Mouse (Mus musculus) myocyte (in vitro differentiated cells): ENCODE measurements around the gene Irs2. TPM values are rescaled to one million over a fixed set of nuclear protein-coding genes. Genes with fewer than 3 reads are reported as not detected.

Experiments
- H3K27me3 ChIP-seq: one replicate; pipeline ENCODE4 v1.6.1; 2011; ENCODE audit not compliant: control insufficient read depth, insufficient read depth, insufficient read length
- H3K36me3 ChIP-seq: one replicate; pipeline ENCODE4 v1.6.1; 2011; ENCODE audit not compliant: control insufficient read depth, insufficient read depth
- H3K4me2 ChIP-seq: one replicate; pipeline ENCODE4 v1.6.1; 2011; ENCODE audit warnings: low read depth, control low read depth
- H3K4me3 ChIP-seq: one replicate; pipeline ENCODE4 v1.5.1; 2011; ENCODE audit warnings: mild to moderate bottlenecking, control low read depth, moderate library complexity
- H3K79me2 ChIP-seq: one replicate; pipeline ENCODE4 v1.6.1; 2011; ENCODE audit not compliant: control insufficient read depth, insufficient read depth
- H3ac ChIP-seq: one replicate; pipeline ENCODE4 v1.6.1; 2011; ENCODE audit not compliant: control insufficient read depth, insufficient read length
- CEBPB ChIP-seq: IDR thresholded peaks from 2 replicates; pipeline ENCODE4 v1.6.1; 2011; ENCODE audit warnings: mild to moderate bottlenecking, moderate library complexity; ENCODE audit not compliant: poor library complexity, insufficient read depth, severe bottlenecking
- E2F4 ChIP-seq: IDR thresholded peaks from one replicate; pipeline ENCODE4 v1.6.1; 2011; ENCODE audit warnings: mild to moderate bottlenecking, control low read depth, moderate library complexity; ENCODE audit not compliant: insufficient read depth
- MAX ChIP-seq: IDR thresholded peaks from one replicate; pipeline ENCODE4 v1.6.1; 2011; ENCODE audit warnings: low read depth, mild to moderate bottlenecking, control low read depth
- MYOD1 ChIP-seq, 3 experiments: IDR thresholded peaks; one replicate each; pipeline ENCODE4 v1.6.1; 2011; ENCODE audit warnings: control low read depth in 2 of 3, low read depth in 2 of 3, mild to moderate bottlenecking in 2 of 3, moderate library complexity in 1 of 3; ENCODE audit not compliant: insufficient read length in 2 of 3, control insufficient read depth in 1 of 3
- MYOG ChIP-seq, 3 experiments: IDR thresholded peaks; one replicate each; pipeline ENCODE4 v1.6.1; 2011; ENCODE audit warnings: control low read depth in 2 of 3, low read depth in 2 of 3, mild to moderate bottlenecking in 2 of 3; ENCODE audit not compliant: insufficient read length in 2 of 3, control insufficient read depth in 1 of 3, insufficient read depth in 1 of 3
- POLR2AphosphoS2 ChIP-seq: IDR thresholded peaks from one replicate; pipeline ENCODE4 v1.6.1; 2011; ENCODE audit warnings: low read depth, control low read depth; ENCODE audit not compliant: insufficient read length
- SRF ChIP-seq: IDR thresholded peaks from one replicate; pipeline ENCODE4 v1.6.1; 2011; ENCODE audit warnings: low read depth; ENCODE audit not compliant: control insufficient read depth, insufficient read length
- TCF12 ChIP-seq: IDR thresholded peaks from one replicate; pipeline ENCODE4 v1.6.1; 2011; ENCODE audit warnings: mild to moderate bottlenecking, control low read depth; ENCODE audit not compliant: poor library complexity, insufficient read depth, severe bottlenecking
- TCF3 ChIP-seq: IDR thresholded peaks from one replicate; pipeline ENCODE4 v1.6.1; 2011; ENCODE audit warnings: low read depth, control low read depth; ENCODE audit not compliant: insufficient read length
- USF1 ChIP-seq: IDR thresholded peaks from one replicate; pipeline ENCODE4 v1.6.1; 2011; ENCODE audit warnings: low read depth, mild to moderate bottlenecking, control low read depth, moderate library complexity
- polyA plus RNA-seq: library from polyadenylated mRNA; unstranded; fragments of >200 nt; fragmentation: generic; extraction: Trizol; gene quantifications from one replicate; pipeline ENCODE4 v1.2.1, GENCODE M21; 2012; ENCODE audit warnings: missing spikeins

Irs2 gene
- polyA plus RNA-seq, 1 experiment: 2.0 TPM

- H3K4me3 ChIP-seq: no peak overlapping the region
These were observed 71.6 kb downstream of the Irs2 start for GRCm38 (mm10) chr8:10936646-10937045.

GRCm38 (mm10) chr8:10935231-10935630 lies 73.0 kb downstream of the Irs2 start:
- Histone ChIP-seq H3K36me3 (no peaks in the 10 kb centered on the region), H3K4me3 (no peak overlapping the region), H3K27me3 (no peaks in the 10 kb centered on the region), H3ac (no peak overlapping the region), H3K4me2 (no peak overlapping the region), H3K79me2 (no peaks in the 10 kb centered on the region)
- TF ChIP-seq POLR2AphosphoS2 (no peak), CEBPB (no peak), SRF (no peak), TCF3 (no peak), MYOG (IDR thresholded peaks at IDR 0.05; ENCODE audit: control insufficient read depth in 1 of 3, insufficient read depth in 1 of 3, insufficient read length in 2 of 3, low read depth in 2 of 3) (no peak), TCF12 (no peak), USF1 (no peak), MAX (no peak)

More at GRCm38 (mm10) chr8:10936646-10937045, 71.6 kb downstream of the Irs2 start:
- no peak overlapping the region for H3ac ChIP-seq
- TF ChIP-seq MAX: no peak
- no peak for TF ChIP-seq TCF3
- no peak for TF ChIP-seq SRF
- TF ChIP-seq E2F4: no peak
- TF ChIP-seq CEBPB: no peak
- no peak for TF ChIP-seq USF1
- TF ChIP-seq MYOD1 (IDR thresholded peaks at IDR 0.05; ENCODE audit: control insufficient read depth in 1 of 3, insufficient read length in 2 of 3, low read depth in 2 of 3): no peak
- no peaks in the 10 kb centered on the region for H3K36me3 ChIP-seq
- no peaks in the 10 kb centered on the region for H3K27me3 ChIP-seq
- no peaks in the 10 kb centered on the region for H3K79me2 ChIP-seq
- H3K4me2 ChIP-seq: no peak overlapping the region
